Mouse (Mus musculus) lung, embryonic 14.5 days (tissue): ENCODE measurements around the gene Ubac2. TPM values are rescaled to one million over a fixed set of nuclear protein-coding genes. Genes with fewer than 3 reads are reported as not detected.

ENCODE experiments used
- ATAC-seq: fragments of 200-750 bp; cut with Nextera tagmentation; 2 replicates; pipeline ENCODE4 v1.8.0; 2017; ENCODE audit warnings: mild to moderate bottlenecking, moderate TSS enrichment, moderate library complexity; ENCODE audit not compliant: insufficient read depth
- DNase-seq: peaks from one replicate; pipeline ENCODE4 v3.0.0-alpha.2; 2015
- H3K27ac ChIP-seq: fragments of 300-500 bp; sonication (generic); 2 replicates; pipeline ENCODE4 v1.5.1; 2014; ENCODE audit warnings: low read depth, mild to moderate bottlenecking, moderate library complexity
- H3K27me3 ChIP-seq: fragments of 300-500 bp; sonication (generic); 2 replicates; pipeline ENCODE4 v1.6.1; 2014; ENCODE audit warnings: low read length, control low read depth; ENCODE audit not compliant: insufficient read depth
- H3K36me3 ChIP-seq: fragments of 300-500 bp; sonication (generic); 2 replicates; pipeline ENCODE4 v1.6.1; 2014; ENCODE audit warnings: control low read depth; ENCODE audit not compliant: insufficient read depth
- H3K4me1 ChIP-seq: fragments of 300-500 bp; sonication (generic); 2 replicates; pipeline ENCODE4 v1.6.1; 2014; ENCODE audit warnings: antibody characterized with exemption, control low read depth; ENCODE audit not compliant: insufficient read depth
- H3K4me2 ChIP-seq: fragments of 300-500 bp; sonication (generic); 2 replicates; pipeline ENCODE4 v1.6.1; 2014; ENCODE audit warnings: mild to moderate bottlenecking
- H3K4me3 ChIP-seq: fragments of 300-500 bp; sonication (generic); 2 replicates; pipeline ENCODE4 v1.5.1; 2014; ENCODE audit warnings: low read depth, low read length
- H3K9ac ChIP-seq: fragments of 300-500 bp; sonication (generic); 2 replicates; pipeline ENCODE4 v1.6.1; 2014
- H3K9me3 ChIP-seq: fragments of 300-500 bp; sonication (generic); 2 replicates; pipeline ENCODE4 v1.6.1; 2016; ENCODE audit warnings: low read depth, low read length, control low read depth
- CTCF ChIP-seq: IDR thresholded peaks from 2 replicates; pipeline ENCODE4 v1.5.1; 2016; ENCODE audit warnings: antibody characterized with exemption, low read depth
- whole genome bisulfite sequencing: fragments of 180-500 bp; shearing (Covaris S2); extraction: QIAGEN DNeasy Blood & Tissue Kit; methylation state at CpG from one replicate; pipeline ENCODE4 v1.1.7; 2014; 5-methylcytosine and 5-hydroxymethylcytosine counted together
- polyA plus RNA-seq: library from polyadenylated mRNA; unstranded; fragments of >200 nt; fragmentation: Nextera tagmentation; extraction: Ambion mirVana; gene quantifications from 2 replicates; pipeline ENCODE4 v1.2.1, GENCODE M21; 2014

Gene Ubac2
- polyA plus RNA-seq, 1 experiment from 2014 or later, result 61.1 TPM

DNA sequence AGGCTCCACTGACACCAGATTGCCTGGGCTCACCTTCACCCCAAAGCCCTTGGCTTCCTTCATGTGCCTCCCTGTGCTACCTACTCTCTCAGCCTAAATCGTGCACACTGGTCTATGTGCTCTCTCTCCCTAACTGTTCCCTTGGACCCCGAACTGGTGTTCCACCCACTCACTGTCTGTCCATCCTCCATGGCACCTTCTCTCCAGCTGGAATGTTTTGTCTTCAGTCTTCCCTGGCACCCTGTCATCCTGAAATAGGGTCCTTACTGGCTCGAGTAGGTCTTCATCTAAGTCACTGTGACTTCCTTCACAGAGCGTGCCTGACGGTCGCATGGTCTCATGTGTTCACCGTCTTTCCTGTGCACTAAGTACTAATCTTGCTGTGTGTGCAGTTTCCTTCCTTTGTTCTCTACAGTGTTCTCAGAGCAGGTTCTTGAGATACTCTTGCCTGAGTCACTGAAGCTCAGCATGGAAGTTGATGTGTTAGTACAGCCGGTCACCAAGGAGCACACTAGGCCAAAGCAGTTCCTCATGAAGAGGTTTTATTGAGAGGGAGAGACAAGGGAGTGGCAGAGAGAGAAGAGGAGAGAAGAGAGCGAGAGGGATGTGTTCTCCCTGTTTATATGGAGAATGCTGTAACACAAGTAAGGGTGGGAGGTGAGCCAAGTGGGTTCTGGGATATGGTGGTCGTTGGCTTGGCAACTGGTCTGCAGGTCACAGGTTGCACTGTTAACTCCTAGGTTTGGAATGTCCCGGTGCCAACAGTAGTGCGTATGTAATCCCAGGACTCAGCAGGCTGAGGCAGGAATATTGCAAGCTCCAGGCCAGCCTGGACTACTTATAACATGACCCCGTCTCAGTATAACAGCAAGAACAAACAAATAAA, 114.2 kb downstream of the Ubac2 start:
- Histone ChIP-seq H3K9me3 (no peaks in the 10 kb centered on the region), H3K36me3 (peaks cover 23% of the 10 kb centered on the region; the same call in 1 of the 2 replicates), H3K4me1 (no peaks in the 10 kb centered on the region), H3K27ac (no peak overlapping the region; the same call in 1 of the 2 replicates), H3K4me2 (no peak overlapping the region), H3K27me3 (no peaks in the 10 kb centered on the region), H3K4me3 (no peak overlapping the region), H3K9ac (no peak overlapping the region)
- no peak for TF ChIP-seq CTCF
- 81% methylated on average over 13 of the region's 13 CpGs for WGBS
- peak; percentile 15 for DNase-seq
- no peak for ATAC-seq

DNA sequence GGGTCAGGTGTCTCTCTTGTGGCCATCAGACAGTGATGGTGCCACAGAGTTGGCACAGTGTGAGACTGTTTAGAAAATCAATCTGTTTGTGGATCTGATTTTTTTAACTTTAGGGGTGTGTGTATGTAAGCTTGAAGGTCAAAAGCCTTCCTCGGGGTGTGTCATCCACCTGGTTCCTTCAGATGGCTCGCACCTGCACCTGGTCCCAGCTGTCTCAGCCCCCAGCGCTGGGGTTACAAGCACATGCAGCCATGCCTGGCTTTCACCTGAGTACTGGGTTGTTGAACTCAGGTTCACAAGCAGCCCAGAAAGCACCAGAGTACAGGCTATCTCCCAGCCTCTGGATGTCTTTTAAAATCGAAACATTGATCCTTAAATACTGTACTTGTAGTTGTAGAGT, 115.2 kb downstream of the Ubac2 start:
- Histone ChIP-seq H3K9ac (no peak overlapping the region), H3K27ac (no peak overlapping the region), H3K36me3 (peaks cover 28% of the 10 kb centered on the region; the same call in 1 of the 2 replicates), H3K4me1 (no peaks in the 10 kb centered on the region), H3K27me3 (no peaks in the 10 kb centered on the region), H3K9me3 (no peaks in the 10 kb centered on the region), H3K4me2 (no peak overlapping the region), H3K4me3 (no peak overlapping the region)
- TF ChIP-seq CTCF, result no peak
- no peak for ATAC-seq
- WGBS, result 83% methylated on average over 4 of the region's 4 CpGs
- no peak for DNase-seq

- Histone ChIP-seq H3K4me3 (no peak overlapping the region), H3K27ac (no peak overlapping the region), H3K27me3 (no peaks in the 10 kb centered on the region), H3K36me3 (peaks cover 28% of the 10 kb centered on the region; the same call in 1 of the 2 replicates), H3K9ac (no peak overlapping the region), H3K4me1 (no peaks in the 10 kb centered on the region), H3K9me3 (no peaks in the 10 kb centered on the region), H3K4me2 (no peak overlapping the region)
- no peak for TF ChIP-seq CTCF
- 87% methylated on average over 17 of the region's 17 CpGs for WGBS
- no peak for DNase-seq
- no peak for ATAC-seq
Measured at GRCm38 (mm10) chr14:121994171-121994700, 115.8 kb downstream of the Ubac2 start.

GRCm38 (mm10) chr14:121994846-121995556, 116.6 kb downstream of the Ubac2 start:
- TF ChIP-seq CTCF, result no peak
- DNase-seq, result no peak
- H3K36me3 ChIP-seq, result peaks cover 28% of the 10 kb centered on the region; the same call in 1 of the 2 replicates
- no peak overlapping the region for H3K27ac ChIP-seq
- H3K4me2 ChIP-seq, result no peak overlapping the region
- H3K9me3 ChIP-seq, result no peaks in the 10 kb centered on the region
- WGBS, result 88% methylated on average over 7 of the region's 7 CpGs
- no peak overlapping the region for H3K4me3 ChIP-seq
- H3K4me1 ChIP-seq, result no peaks in the 10 kb centered on the region
- H3K27me3 ChIP-seq, result no peaks in the 10 kb centered on the region
- ATAC-seq, result no peak
- no peak overlapping the region for H3K9ac ChIP-seq

DNA sequence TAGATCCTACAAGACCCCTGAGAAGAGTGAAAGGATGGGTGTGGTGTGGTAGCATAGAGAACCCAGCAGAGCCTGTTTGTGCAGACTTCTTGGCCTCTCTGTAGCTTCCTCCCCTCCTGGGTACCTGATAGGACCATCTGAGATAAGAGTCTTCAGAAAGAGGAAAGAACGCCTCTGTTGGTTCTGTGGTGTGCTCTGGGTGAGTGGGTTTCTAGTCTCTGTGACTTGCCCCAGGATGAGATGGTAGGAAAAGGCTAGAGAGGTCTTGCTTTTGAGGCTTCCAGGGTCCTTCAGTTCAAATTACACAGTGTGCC, 117.1 kb downstream of the Ubac2 start:
- no peak overlapping the region for H3K9ac ChIP-seq
- no peak for DNase-seq
- no peaks in the 10 kb centered on the region for H3K4me1 ChIP-seq
- H3K27ac ChIP-seq, result no peak overlapping the region
- no peak for ATAC-seq
- no peaks in the 10 kb centered on the region for H3K27me3 ChIP-seq
- H3K4me2 ChIP-seq, result no peak overlapping the region
- H3K9me3 ChIP-seq, result no peaks in the 10 kb centered on the region
- WGBS, result 100% methylated on average over 1 of the region's 1 CpGs
- no peak for TF ChIP-seq CTCF
- no peak overlapping the region for H3K4me3 ChIP-seq
- peaks cover 28% of the 10 kb centered on the region; the same call in 1 of the 2 replicates for H3K36me3 ChIP-seq

- Histone ChIP-seq H3K27ac (no peak overlapping the region), H3K4me1 (no peaks in the 10 kb centered on the region), H3K4me3 (no peak overlapping the region), H3K27me3 (no peaks in the 10 kb centered on the region), H3K9me3 (no peaks in the 10 kb centered on the region), H3K4me2 (no peak overlapping the region), H3K36me3 (peaks cover 28% of the 10 kb centered on the region; the same call in 1 of the 2 replicates), H3K9ac (no peak overlapping the region)
- no peak for TF ChIP-seq CTCF
- DNase-seq, result peak; percentile 75
- 86% methylated on average over 8 of the region's 8 CpGs for WGBS
- 0 out of 2 replicates have a peak, but pooled peaks have one; percentile 31 for ATAC-seq
Measured at GRCm38 (mm10) chr14:121996786-121997185, 118.4 kb downstream of the Ubac2 start.

DNA sequence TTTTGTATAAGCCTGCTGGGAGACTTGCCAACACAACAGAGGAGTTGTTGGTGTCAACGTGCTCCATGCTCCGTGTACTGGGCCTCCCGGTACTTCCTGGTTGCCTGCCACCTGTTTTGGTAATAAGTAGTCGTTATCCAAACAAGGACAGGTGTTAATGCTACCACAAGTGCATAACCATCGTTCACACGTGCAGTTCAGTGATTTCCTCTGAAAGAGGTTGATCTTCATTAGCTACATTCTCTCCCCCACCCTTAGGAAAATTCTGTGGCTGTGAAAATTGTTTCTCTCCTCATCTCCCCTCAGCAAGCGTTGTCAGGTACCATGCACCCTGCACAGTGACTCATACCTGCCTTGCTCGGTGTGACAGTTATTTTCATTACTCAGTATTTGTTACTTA, 121.0 kb downstream of the Ubac2 start:
- TF ChIP-seq CTCF, result no peak
- H3K9me3 ChIP-seq, result no peaks in the 10 kb centered on the region
- DNase-seq (no peak), ATAC-seq (no peak)
- H3K27me3 ChIP-seq, result no peaks in the 10 kb centered on the region
- 74% methylated on average over 8 of the region's 8 CpGs for WGBS
- H3K4me3 ChIP-seq, result no peak overlapping the region
- H3K36me3 ChIP-seq, result peaks cover 24% of the 10 kb centered on the region; the same call in 1 of the 2 replicates
- no peak overlapping the region for H3K4me2 ChIP-seq
- H3K27ac ChIP-seq, result no peak overlapping the region
- no peak overlapping the region for H3K9ac ChIP-seq
- H3K4me1 ChIP-seq, result no peaks in the 10 kb centered on the region
